Mouse (Mus musculus) spleen, postnatal 36 days (tissue): ENCODE measurements at regions not wholly inside any gene's neighbourhood (a gene's known extent, or its start where the extent isn't known, plus 50 kb on each side); places are given as distances from the start of the nearest gene placed in this dataset.

Source experiments
- DNase-seq, 2 experiments: peaks; one replicate each; pipeline ENCODE4 v3.0.0; 2022; ENCODE audit warnings: low spot score in 2 of 2, mixed read lengths in 1 of 2

- DNase-seq, result no peak
Observed at GRCm38 (mm10) chr13:53800978-53801377, 254.5 kb downstream of the Drd1 start.

- no peak for DNase-seq
Observed at GRCm38 (mm10) chr13:53788809-53789208, 266.7 kb downstream of the Drd1 start.

DNA sequence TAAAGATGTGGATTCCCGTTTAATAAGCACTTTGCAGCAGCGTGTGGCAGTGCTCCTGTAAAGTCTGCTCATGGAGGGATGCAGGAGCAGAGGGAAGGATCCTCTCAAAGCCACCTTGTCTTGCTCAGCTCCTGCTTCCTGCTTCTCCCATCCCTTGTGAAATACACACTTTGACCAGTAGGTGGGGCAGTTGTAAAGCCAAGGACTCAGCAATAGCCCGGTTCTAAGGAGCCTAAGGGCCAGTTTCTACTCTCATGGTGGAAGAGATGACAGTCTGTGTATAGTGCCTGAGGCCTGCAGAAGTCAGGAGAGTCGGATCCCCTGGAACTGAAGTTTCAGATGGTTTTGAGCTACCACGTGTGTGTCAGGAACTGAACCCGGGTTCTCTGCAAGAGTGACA lies 272.0 kb downstream of the Drd1 start:
- peak; percentile 1 to 4 for DNase-seq

- no peak for DNase-seq
Observed at GRCm38 (mm10) chr13:53779150-53779549, 276.4 kb downstream of the Drd1 start.

DNA sequence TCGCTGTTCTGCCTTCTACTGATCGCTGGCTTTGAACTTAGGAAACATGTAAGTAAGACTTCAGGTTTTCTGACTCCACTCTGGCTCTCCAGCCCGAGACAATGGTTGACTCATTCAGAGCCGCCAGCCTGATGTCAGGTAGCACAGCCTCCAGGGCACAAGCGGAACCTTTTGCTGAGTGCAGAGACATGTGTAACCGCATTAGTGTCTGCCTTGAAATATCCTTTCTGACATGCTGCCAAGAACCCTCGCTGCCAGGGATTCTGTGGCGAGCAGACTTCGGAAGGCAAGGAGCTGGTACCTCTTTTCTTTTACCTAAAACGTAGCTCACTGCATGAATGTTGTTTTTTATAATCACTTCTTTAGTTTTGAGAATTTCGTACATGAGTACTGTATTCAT lies 279.1 kb downstream of the Drd1 start:
- DNase-seq, result no peak

- DNase-seq, result no peak
Observed at GRCm38 (mm10) chr13:53775687-53776086, 279.8 kb downstream of the Drd1 start.

DNA sequence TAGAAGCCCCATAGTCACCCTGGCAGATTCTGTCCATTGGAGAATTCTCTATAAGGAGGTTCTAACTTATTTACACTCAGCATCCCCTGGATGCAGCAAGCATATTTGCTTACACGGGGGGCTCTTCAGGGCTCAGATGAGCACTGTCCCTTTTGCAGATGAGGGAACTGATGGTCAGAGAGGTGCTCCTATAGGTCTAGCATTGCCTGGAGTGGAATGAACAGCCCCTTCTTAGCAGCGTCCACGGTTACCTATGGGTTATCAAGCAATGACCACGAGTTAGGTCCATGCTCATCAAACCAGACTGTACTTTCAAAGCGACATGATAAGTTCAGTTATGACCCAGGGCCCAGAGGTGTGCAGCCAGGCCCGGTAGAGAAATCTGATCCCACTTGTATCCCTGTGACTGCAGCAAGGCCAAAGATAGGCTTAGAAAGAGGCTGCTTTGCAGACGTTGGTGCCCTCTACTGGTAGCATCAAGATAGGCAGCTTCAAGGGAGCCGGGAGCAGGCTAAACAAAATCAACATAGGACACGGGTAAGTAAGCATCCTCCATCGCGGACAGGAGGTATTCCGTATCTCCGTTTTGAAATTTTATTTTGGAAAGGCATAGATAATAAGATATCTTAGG lies 290.8 kb downstream of the Drd1 start:
- DNase-seq, result no peak

DNA sequence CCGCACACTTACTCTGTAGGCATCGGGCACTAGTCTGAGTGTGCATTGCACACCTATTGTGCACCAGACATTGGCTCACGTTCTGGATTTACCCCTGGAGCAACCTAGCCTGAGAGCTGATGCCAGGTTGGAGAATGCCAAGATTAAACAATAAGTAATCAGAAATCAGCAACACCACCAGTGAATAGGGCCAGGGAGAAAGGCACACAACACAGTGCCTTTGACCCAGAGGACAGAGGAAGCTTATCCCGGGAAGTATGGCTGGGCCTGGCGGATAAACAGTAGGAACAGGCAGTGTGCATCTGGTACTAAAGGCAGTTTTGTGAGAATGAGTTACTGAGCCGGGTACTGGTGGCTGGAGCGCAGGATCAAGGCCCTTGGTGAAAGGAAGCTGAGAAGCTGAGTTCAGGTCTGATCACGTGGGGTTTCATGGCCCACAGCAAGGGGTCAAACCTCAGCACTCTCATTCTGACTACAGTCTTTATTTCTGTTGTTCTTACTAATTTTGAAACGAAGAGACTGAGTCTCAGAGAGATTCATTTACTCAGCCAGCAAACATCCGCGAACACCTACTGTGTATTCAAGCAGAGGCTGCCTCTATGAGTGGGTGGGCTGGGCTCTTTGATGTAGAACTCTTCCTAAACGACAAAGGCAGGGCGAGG lies 284.8 kb upstream of the Msx2 start:
- no peak for DNase-seq

- DNase-seq, result no peak
Observed at GRCm38 (mm10) chr13:53756970-53757530, 284.2 kb upstream of the Msx2 start.

GRCm38 (mm10) chr13:53755046-53755615 lies 282.3 kb upstream of the Msx2 start:
- DNase-seq, result no peak

DNA sequence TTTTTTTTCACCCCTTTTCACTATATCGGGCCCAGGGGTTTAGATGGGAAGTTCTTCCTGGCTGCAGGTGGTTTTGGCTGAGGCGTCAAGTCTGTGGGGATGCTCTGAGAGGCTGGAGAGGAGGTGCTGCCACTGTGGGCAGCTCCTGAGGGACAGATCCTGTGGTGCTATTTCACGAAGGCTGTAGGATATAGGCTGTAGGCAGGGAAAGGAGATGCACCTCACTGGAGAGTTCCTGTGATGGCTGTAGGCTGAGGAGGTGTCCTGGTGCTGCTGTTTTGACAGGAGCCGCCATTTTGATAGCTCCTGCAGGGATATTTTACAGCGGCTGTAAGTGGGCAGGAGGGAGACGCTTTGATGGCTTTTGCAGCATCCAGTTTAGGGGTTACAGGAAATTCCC lies 280.2 kb upstream of the Msx2 start:
- no peak for DNase-seq

GRCm38 (mm10) chr13:53740981-53741380 lies 268.1 kb upstream of the Msx2 start:
- DNase-seq, result no peak

DNA sequence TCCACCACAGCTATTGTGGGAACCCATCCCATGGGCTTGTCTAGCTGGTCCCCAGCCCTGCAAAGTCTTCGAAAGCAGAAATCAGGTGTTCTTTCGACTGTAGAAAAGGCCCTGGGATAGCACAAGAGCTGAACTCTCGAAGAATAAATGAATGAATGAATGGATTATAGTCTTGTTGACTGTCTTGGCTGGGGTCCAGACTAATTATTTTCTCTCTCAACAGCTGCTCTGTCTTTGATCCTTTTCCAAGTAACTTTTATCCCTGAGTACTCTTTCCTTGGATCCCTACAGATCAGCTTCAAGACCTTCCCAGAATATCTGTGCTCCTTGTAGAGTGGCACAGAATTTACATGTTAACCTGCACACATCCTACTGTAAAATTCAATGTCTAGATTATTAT lies 266.3 kb upstream of the Msx2 start:
- no peak for DNase-seq

DNA sequence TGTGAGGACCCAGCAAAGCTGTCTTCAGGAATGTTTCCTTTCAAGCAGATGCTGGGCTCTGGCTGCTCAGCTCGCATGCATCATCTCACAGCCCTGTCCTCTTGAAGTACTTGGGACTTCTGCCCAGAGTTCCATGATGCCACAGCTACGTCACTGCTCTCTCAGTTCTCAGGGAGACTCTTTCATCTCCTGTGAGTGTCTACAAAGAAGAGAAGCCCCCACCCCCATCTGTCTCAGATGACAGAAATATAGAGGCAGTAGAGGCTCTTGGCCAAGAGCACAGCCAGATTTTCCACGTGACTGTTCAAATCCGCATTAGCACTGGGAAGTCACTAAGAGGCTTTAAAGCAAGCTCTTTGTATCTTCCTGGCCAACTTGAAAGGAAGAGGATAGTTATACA lies 262.1 kb upstream of the Msx2 start:
- DNase-seq, result no peak

GRCm38 (mm10) chr13:53730259-53730902 lies 257.5 kb upstream of the Msx2 start:
- DNase-seq, result no peak

- DNase-seq, result no peak
Observed at GRCm38 (mm10) chr13:53729848-53730247, 257.0 kb upstream of the Msx2 start.

DNA sequence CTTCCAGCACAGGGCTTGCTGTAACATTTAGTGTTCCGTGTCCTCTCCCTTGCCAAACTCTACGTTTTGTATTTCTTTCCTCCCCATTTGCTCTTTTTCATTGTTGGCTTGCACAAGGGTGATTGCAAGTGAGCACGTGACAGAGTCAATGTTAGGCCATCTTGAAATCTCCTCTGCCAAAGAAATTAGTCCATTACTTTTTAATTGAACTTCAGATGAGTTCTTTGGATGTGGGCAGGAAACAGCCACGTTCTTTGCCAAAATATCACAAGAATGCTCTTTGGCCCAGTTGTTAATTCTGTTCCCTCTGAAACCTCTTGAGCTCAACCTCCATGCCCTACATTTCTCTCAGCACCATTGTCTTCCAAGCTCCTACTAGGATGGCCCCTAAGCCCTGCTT lies 253.2 kb upstream of the Msx2 start:
- DNase-seq, result no peak

DNA sequence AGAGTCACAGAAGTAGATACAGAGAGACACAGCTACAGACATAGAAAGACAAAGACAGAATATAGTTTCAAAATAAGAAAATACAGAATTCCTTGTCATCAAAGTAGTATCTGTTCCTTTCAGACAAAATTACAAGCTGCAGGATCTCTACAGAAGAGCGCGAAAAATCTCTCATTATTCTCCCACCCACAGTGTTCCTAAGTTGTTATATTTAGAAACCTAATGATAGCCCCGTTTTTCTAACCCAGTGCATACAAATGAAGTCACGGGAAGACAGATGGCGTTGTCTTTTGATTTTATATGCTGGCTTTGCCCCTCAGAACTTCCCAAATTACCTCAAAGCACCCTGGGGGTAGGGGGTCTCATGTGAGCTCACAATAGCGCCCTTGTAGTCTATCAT lies 250.0 kb upstream of the Msx2 start:
- no peak for DNase-seq

- DNase-seq, result no peak
Observed at GRCm38 (mm10) chr13:53721038-53721463, 248.2 kb upstream of the Msx2 start.

DNA sequence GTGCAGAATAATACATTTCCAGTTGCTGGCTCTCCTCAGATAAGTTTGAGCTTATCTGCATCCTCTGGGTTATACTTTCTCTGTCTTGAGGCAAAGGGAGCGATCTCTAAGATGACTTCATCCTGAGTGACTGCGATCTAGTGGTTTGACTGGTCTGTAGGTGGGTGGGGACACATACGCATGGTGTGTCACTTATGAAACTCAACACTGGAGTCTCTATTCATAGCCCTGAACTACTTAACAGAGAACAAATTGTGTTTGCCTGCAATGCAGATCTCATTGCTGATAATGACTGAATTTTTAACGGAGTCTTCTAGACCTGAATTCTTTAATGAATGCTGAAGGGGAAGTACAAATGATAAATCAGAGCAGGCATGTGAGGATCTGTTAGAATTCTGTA lies 244.7 kb upstream of the Msx2 start:
- DNase-seq, result no peak

GRCm38 (mm10) chr13:53717086-53717485 lies 244.2 kb upstream of the Msx2 start:
- no peak for DNase-seq

- no peak for DNase-seq
Observed at GRCm38 (mm10) chr13:53709062-53709461, 236.2 kb upstream of the Msx2 start.

DNA sequence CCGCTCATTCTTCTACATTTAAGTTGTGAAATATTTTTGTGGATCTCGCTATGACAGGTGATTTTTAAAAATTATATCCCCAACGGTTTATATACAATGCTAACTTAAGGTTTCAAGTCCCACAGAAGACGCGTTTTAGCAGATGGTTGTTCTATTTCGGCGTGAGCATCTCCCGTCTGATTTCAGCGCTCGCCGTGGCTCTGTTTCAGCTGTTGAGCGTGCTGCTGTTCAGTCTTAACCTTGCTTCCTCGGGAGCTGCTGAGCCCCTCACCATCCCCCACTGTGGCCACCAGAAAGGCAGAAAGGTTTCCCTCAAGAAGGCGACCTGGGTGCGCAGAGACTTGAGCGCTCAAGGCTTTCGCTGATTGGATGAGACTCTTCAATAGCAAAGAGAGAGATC lies 234.7 kb upstream of the Msx2 start:
- DNase-seq, result no peak
